Mouse (Mus musculus) MEL (cell line): ENCODE data around the gene Cdc42ep3.

Experiments used
- CHD1 ChIP-seq: IDR thresholded peaks from 2 replicates; pipeline ENCODE4 v1.6.1; 2012; ENCODE audit warnings: low read depth, mild to moderate bottlenecking, inconsistent platforms, low read length, improper control_type of control experiment
- CTCF ChIP-seq, 3 experiments: IDR thresholded peaks in 2 of 3; conservative IDR thresholded peaks in 1 of 3; 2 replicates each; pipeline ENCODE4 v1.5.1; 2011 to 2012; ENCODE audit warnings: low read length in 3 of 3, low read depth in 2 of 3, mild to moderate bottlenecking in 2 of 3, improper control_type of control experiment in 1 of 3, inconsistent platforms in 1 of 3, mixed read lengths in 1 of 3, moderate library complexity in 1 of 3; ENCODE audit not compliant: control insufficient read depth in 1 of 3, insufficient read depth in 1 of 3, poor library complexity in 1 of 3, severe bottlenecking in 1 of 3
- GABPA ChIP-seq: IDR thresholded peaks from 2 replicates; pipeline ENCODE4 v1.6.1; 2012; ENCODE audit warnings: low read depth, mild to moderate bottlenecking, inconsistent platforms, low read length, improper control_type of control experiment, moderate library complexity
- JUND ChIP-seq: IDR thresholded peaks from 2 replicates; pipeline ENCODE4 v1.6.1; 2011; ENCODE audit warnings: low read depth, mild to moderate bottlenecking, improper control_type of control experiment, low read length
- MAX ChIP-seq: IDR thresholded peaks from 2 replicates; pipeline ENCODE4 v1.6.1; 2011; ENCODE audit warnings: low read length, improper control_type of control experiment
- MAZ ChIP-seq: IDR thresholded peaks from 2 replicates; pipeline ENCODE4 v1.6.1; 2012; ENCODE audit warnings: low read depth, mild to moderate bottlenecking, inconsistent platforms, low read length, improper control_type of control experiment
- POLR2A ChIP-seq, 2 experiments: IDR thresholded peaks; 2 replicates each; pipeline ENCODE4 v1.6.1; 2011 to 2012; ENCODE audit warnings: low read length in 2 of 2, mild to moderate bottlenecking in 2 of 2, control low read depth in 1 of 2, improper control_type of control experiment in 1 of 2, low read depth in 1 of 2, moderate library complexity in 1 of 2; ENCODE audit not compliant: control insufficient read depth in 1 of 2, insufficient read depth in 1 of 2, poor library complexity in 1 of 2
- SIN3A ChIP-seq: IDR thresholded peaks from 2 replicates; pipeline ENCODE4 v1.6.1; 2012; ENCODE audit warnings: low read length, improper control_type of control experiment, inconsistent platforms

DNA sequence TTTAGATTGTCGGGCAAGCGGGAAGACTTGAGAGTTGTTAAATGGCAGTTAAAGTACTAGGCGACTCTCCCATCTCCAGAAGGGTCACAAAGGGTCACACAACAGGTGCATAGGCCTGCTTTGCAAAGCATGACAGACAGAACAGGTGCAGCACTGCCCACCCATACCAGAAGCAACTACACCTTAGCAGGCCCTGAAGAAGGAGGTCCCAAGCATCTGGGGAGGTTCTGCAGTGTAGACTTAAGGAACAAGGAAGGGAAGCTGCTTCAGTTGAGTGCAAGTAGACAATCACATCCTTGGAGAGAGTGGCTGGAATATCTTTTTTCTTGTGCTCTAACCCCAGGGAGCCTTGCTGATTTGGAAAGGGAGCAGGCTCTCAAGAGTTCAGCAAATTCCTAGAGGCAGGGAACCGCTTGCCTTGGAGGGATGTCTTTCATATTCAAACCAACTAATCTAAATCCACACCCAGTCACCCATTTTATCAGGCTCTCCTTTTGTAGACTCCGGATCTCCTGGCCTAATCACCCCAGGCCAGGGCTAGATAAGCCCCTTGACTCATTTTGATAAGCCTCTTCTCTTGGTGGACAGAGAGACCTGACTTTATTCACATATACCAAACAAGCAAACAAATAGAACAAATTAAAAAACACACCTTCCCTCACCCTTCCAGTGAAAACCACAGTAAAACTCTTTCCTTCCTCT is 10.0 kb upstream of the Cdc42ep3 start:
- no peak for TF ChIP-seq CTCF (IDR thresholded peaks at IDR 0.05 in 2 of 3, conservative IDR thresholded peaks at IDR 0.05 in 1 of 3; ENCODE audit: control insufficient read depth in 1 of 3, insufficient read depth in 1 of 3, low read depth in 2 of 3, low read length in 3 of 3, poor library complexity in 1 of 3, severe bottlenecking in 1 of 3)
- no peak for TF ChIP-seq MAZ
- TF ChIP-seq SIN3A: no peak
- TF ChIP-seq CHD1: no peak
- TF ChIP-seq MAX: no peak
- no peak for TF ChIP-seq JUND
- TF ChIP-seq POLR2A (IDR thresholded peaks at IDR 0.05; ENCODE audit: control insufficient read depth in 1 of 2, insufficient read depth in 1 of 2, low read depth in 1 of 2, low read length in 2 of 2, poor library complexity in 1 of 2): no peak
- TF ChIP-seq GABPA: no peak
